Comparison of ENCODE assay signal across 22 mouse cellular contexts in the genomic region with DNA sequence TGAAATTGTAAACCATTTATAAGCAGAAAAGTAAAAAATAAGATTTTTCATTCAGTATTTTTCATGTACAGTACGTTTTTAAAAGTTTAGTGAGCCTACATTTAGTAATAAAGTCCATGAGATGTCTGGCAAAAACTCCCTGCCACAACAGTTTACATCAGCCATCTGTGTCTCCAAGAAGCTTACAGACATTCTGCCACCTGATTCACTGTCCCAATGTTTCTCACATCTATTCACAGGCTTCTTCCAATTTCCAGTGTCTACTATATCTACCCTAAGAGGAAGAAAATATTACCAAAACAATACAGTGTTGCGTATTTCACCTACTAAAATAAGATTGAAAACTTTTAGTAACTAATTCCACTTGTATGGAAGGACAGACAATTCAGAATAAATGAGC.
"Had no signal": no experiment of that assay in that cellular context is flagged by ENCODE, and none has a peak within 500 bp of the region (broad histone marks: within the 10 kb centered on the region; RNA-seq: fewer than 3 reads in every experiment).

No protein-coding gene starts in this region.

- DNase-seq: heart, postnatal 10 days; heart, postnatal 14 days; heart, postnatal 36 days; heart, postnatal 4 days; kidney, adult 11 months; kidney, adult 18-20 months; kidney, adult 2 months; kidney, adult 8-10 months; kidney, adult 9 months; kidney, postnatal 10 days; kidney, postnatal 14 days; kidney, postnatal 25 days; kidney, postnatal 36 days; kidney, postnatal 4 days; layer of hippocampus, adult 9-11 months; layer of hippocampus, postnatal 36 days had no signal

- ATAC-seq: hindbrain, embryonic 16.5 days; hindbrain, postnatal 0 days; inflammation-experienced regulatory T-cells, adult 6 months; intestine, embryonic 15.5 days; intestine, embryonic 16.5 days; intestine, postnatal 0 days had no signal
